Mouse (Mus musculus): Measurements from ENCODE around the gene Chchd1. TPM values are rescaled to one million over a fixed set of nuclear protein-coding genes. Genes with fewer than 3 reads are reported as not detected.

Chchd1 gene
- polyA plus RNA-seq, 1 experiment from 2014 or later: 163 TPM

DNA sequence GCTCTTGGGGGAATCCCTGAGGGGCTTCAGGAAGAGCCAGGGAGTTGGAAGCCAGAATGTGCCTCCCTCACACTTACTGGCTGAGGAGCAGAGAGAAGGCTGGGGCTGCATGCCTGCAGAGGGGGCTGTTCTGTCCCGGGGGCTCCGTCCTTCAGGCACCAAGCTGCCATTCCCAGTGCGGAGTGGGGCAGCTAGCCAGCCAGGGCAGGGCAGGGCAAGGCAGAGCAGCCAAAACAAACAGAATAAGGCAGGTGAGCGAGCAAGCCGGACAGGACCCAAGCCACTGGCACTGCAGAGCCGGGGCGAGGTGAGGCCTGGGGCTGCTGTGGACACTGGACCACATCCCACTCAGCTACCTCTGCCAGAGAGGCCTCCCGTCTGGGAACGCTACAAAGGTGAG, 38.5 kb downstream of the Chchd1 start:
- Histone ChIP-seq H3K9ac (ENCODE audit: low read depth, low read length) (no peak overlapping the region; the same call in 1 of the 2 replicates), H3K4me1 (ENCODE audit: control insufficient read depth, insufficient read depth, low read depth, low read length) (no peaks in the 10 kb centered on the region), H3K27ac (ENCODE audit: low read depth, low read length) (no peak overlapping the region), H3K9me3 (ENCODE audit: control insufficient read depth, low read length) (no peaks in the 10 kb centered on the region), H3K4me2 (ENCODE audit: low read length) (no peak overlapping the region), H3K27me3 (replicated peaks; ENCODE audit: control insufficient read depth, insufficient read depth, low read length) (no peaks in the 10 kb centered on the region), H3K4me3 (ENCODE audit: low read length) (no peak overlapping the region), H3K36me3 (ENCODE audit: control insufficient read depth, insufficient read depth, low read length) (peaks cover 28% of the 10 kb centered on the region)
- WGBS: 91% methylated on average over 9 of the region's 9 CpGs
- ATAC-seq: no peak

DNA sequence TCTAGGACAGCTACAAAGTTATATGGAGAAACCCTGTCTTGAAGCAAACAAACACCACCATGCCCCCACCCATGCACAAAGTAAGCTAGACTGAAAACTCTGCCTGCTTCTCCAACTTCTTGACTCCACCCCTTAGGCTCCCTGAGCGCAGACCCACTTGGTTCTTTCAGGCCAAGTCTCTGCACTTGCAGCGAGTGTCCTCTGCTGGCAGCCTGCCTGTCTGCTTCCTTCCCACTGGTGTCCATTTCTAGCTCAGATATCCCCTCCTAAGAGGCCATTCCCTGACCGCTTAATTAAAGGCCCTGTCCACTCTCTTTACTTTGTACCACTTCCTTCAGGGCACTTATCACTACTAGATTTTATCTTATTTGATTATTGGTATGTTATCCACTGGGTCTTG, 40.8 kb downstream of the Chchd1 start:
- no peak for ATAC-seq
- H3K27ac ChIP-seq (ENCODE audit: low read depth, low read length): no peak overlapping the region
- H3K4me2 ChIP-seq (ENCODE audit: low read length): no peak overlapping the region
- no peaks in the 10 kb centered on the region for H3K4me1 ChIP-seq (ENCODE audit: control insufficient read depth, insufficient read depth, low read depth, low read length)
- H3K27me3 ChIP-seq (replicated peaks; ENCODE audit: control insufficient read depth, insufficient read depth, low read length): no peaks in the 10 kb centered on the region
- H3K4me3 ChIP-seq (ENCODE audit: low read length): no peak overlapping the region
- WGBS: 86% methylated on average over 3 of the region's 3 CpGs
- H3K36me3 ChIP-seq (ENCODE audit: control insufficient read depth, insufficient read depth, low read length): peaks cover 23% of the 10 kb centered on the region
- H3K9me3 ChIP-seq (ENCODE audit: control insufficient read depth, low read length): no peaks in the 10 kb centered on the region
- no peak overlapping the region for H3K9ac ChIP-seq (ENCODE audit: low read depth, low read length)

DNA sequence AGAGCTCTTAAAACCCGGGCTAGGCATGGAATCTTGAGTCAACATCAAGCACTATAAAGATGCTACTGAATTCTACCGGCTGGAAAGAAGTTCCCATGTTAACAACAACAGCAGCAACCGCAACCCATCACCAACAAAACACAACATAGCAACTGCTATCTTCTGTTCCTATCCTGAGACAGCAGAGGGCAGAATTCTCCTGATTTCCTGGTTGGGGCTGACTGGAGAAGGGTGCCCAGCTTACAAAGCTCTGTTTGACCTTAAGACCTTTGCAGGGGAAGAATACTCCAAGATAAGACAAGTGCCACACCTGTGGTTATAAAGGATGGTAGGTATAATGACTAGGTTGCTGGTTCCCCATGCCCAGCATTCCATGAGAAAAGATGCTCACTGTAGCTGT, 44.1 kb downstream of the Chchd1 start:
- no peak overlapping the region for H3K9ac ChIP-seq (ENCODE audit: low read depth, low read length)
- no peaks in the 10 kb centered on the region for H3K4me1 ChIP-seq (ENCODE audit: control insufficient read depth, insufficient read depth, low read depth, low read length)
- no peak overlapping the region for H3K4me2 ChIP-seq (ENCODE audit: low read length)
- no peaks in the 10 kb centered on the region for H3K27me3 ChIP-seq (replicated peaks; ENCODE audit: control insufficient read depth, insufficient read depth, low read length)
- no peaks in the 10 kb centered on the region for H3K9me3 ChIP-seq (ENCODE audit: control insufficient read depth, low read length)
- ATAC-seq: no peak
- WGBS: 94% methylated on average over 3 of the region's 3 CpGs
- H3K27ac ChIP-seq (ENCODE audit: low read depth, low read length): no peak overlapping the region
- H3K4me3 ChIP-seq (ENCODE audit: low read length): no peak overlapping the region
- peaks cover 14% of the 10 kb centered on the region for H3K36me3 ChIP-seq (ENCODE audit: control insufficient read depth, insufficient read depth, low read length)

DNA sequence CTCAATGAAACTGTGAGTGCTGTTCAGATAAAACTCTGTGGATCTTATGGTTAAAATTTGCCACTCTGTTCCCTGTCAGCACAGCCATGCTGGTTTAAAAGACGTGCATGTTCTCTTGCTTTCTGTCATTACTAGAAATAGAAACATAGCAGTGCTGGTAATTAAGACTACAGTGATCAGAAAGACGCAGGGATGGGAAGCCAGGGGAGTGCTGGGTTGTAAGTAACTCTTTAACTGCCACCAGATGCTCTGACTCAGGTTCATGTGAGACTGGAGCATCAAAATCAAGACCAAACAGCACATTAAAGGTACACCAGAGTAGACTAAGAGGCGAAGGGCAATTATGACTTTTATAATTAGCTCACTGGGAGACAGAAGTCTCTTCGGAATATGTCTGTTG, 45.6 kb downstream of the Chchd1 start:
- Histone ChIP-seq H3K9me3 (ENCODE audit: control insufficient read depth, low read length) (no peaks in the 10 kb centered on the region), H3K4me3 (ENCODE audit: low read length) (no peak overlapping the region), H3K27ac (ENCODE audit: low read depth, low read length) (no peak overlapping the region), H3K9ac (ENCODE audit: low read depth, low read length) (no peak overlapping the region), H3K4me1 (ENCODE audit: control insufficient read depth, insufficient read depth, low read depth, low read length) (no peaks in the 10 kb centered on the region), H3K27me3 (replicated peaks; ENCODE audit: control insufficient read depth, insufficient read depth, low read length) (no peaks in the 10 kb centered on the region), H3K4me2 (ENCODE audit: low read length) (no peak overlapping the region), H3K36me3 (ENCODE audit: control insufficient read depth, insufficient read depth, low read length) (peaks cover 10% of the 10 kb centered on the region; the same call in 1 of the 2 replicates)
- WGBS: 72% methylated on average over 4 of the region's 4 CpGs
- ATAC-seq: 0 out of 2 replicates have a peak, but pooled peaks have one; percentile 46

DNA sequence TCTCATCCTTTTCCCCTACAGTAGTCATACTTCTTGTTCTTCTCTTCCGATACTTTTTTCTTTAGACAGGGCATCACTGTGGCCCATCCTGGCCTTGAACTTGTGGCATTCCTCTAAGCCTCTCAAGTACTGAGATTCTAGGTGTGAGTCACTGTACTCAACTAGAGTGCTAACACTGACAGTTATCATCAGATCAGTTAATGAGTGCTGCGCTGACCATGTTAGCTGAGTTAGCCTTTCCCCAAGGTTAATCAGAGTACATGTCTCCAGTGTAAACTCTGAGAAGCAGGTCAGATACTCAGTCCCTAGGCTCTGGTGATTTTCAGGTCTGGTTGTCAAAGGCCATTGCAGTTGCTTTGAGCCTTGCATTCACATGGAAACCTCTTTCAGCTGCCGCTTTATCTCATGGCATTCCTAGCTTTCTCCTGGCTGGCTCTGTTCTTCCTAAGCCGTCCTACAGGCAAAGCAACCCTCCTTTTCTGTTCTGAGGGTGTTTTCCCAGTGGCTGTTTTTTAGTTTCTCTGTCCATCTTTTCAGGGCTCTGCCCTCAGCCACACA, 46.8 kb downstream of the Chchd1 start:
- no peak overlapping the region for H3K4me3 ChIP-seq (ENCODE audit: low read length)
- peaks cover 3% of the 10 kb centered on the region; the same call in 1 of the 2 replicates for H3K36me3 ChIP-seq (ENCODE audit: control insufficient read depth, insufficient read depth, low read length)
- 83% methylated on average over 4 of the region's 4 CpGs for WGBS
- no peaks in the 10 kb centered on the region for H3K27me3 ChIP-seq (replicated peaks; ENCODE audit: control insufficient read depth, insufficient read depth, low read length)
- no peak overlapping the region for H3K27ac ChIP-seq (ENCODE audit: low read depth, low read length)
- no peak for ATAC-seq
- H3K9me3 ChIP-seq (ENCODE audit: control insufficient read depth, low read length): no peaks in the 10 kb centered on the region
- no peaks in the 10 kb centered on the region for H3K4me1 ChIP-seq (ENCODE audit: control insufficient read depth, insufficient read depth, low read depth, low read length)
- H3K9ac ChIP-seq (ENCODE audit: low read depth, low read length): no peak overlapping the region
- no peak overlapping the region for H3K4me2 ChIP-seq (ENCODE audit: low read length)

DNA sequence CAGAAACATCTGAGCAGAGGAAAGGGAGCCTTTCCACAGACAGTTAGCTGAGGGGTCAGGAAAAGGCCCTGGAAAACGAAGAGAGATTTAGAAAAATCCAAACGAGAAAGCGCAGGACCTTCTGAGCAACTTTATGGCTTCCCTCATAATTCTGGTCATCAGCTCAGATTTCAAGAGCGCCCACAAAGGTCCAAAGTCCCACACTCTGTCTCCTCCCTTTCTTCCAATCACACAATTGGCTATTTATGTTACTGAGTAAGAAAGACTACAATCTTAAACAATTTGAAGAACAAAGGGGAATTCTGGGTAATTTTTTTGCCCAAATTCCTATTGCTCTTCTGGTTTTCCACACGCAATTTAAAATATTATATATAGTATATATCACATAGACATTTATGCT, 47.7 kb downstream of the Chchd1 start:
- no peak overlapping the region for H3K4me2 ChIP-seq (ENCODE audit: low read length)
- H3K4me1 ChIP-seq (ENCODE audit: control insufficient read depth, insufficient read depth, low read depth, low read length): no peaks in the 10 kb centered on the region
- H3K27me3 ChIP-seq (replicated peaks; ENCODE audit: control insufficient read depth, insufficient read depth, low read length): no peaks in the 10 kb centered on the region
- peaks cover 6% of the 10 kb centered on the region for H3K36me3 ChIP-seq (ENCODE audit: control insufficient read depth, insufficient read depth, low read length)
- H3K9me3 ChIP-seq (ENCODE audit: control insufficient read depth, low read length): no peaks in the 10 kb centered on the region
- no peak overlapping the region for H3K4me3 ChIP-seq (ENCODE audit: low read length)
- H3K9ac ChIP-seq (ENCODE audit: low read depth, low read length): no peak overlapping the region
- no peak for ATAC-seq
- no peak overlapping the region for H3K27ac ChIP-seq (ENCODE audit: low read depth, low read length)
- 92% methylated on average over 5 of the region's 5 CpGs for WGBS

DNA sequence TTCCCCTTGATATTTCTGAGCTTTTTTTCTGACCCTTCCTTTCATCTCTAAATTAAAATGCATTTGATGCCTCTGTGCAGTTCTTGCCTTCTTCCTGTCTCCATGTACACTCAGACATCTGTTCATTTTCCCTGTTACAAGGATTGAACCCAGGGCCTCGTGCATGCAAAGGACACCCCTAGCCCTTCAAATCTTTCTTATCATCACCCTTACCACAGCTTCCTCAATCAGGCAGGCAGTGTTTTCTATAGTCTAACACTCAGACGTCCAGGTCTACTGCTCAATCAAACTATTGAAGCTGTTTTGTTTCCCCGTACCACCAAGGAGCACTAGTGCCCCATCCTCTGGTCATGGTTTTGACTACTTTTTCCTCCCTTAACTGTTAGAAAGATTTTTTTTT, 51.0 kb downstream of the Chchd1 start:
- ATAC-seq: no peak
- peaks cover 18% of the 10 kb centered on the region for H3K36me3 ChIP-seq (ENCODE audit: control insufficient read depth, insufficient read depth, low read length)

More for the DNA sequence above, 51.0 kb downstream of the Chchd1 start:
- H3K9ac ChIP-seq (ENCODE audit: low read depth, low read length): no peak overlapping the region
- no peak overlapping the region for H3K4me2 ChIP-seq (ENCODE audit: low read length)
- WGBS: 79% methylated on average over 3 of the region's 3 CpGs
- H3K27ac ChIP-seq (ENCODE audit: low read depth, low read length): no peak overlapping the region
- H3K4me1 ChIP-seq (ENCODE audit: control insufficient read depth, insufficient read depth, low read depth, low read length): no peaks in the 10 kb centered on the region
- H3K9me3 ChIP-seq (ENCODE audit: control insufficient read depth, low read length): no peaks in the 10 kb centered on the region
- no peak overlapping the region for H3K4me3 ChIP-seq (ENCODE audit: low read length)
- H3K27me3 ChIP-seq (replicated peaks; ENCODE audit: control insufficient read depth, insufficient read depth, low read length): no peaks in the 10 kb centered on the region

Small RNA genes within 50 kb of the gene (microRNA-seq; reads per million reads assigned to microRNA genes)
- gene Mir6946: 1.9 reads per million

Other genes with a start within 250 kb of the Chchd1 start
- 20.6 and 20.8 TPM in 2 replicates for gene Anxa7, start 222.9 kb upstream of the Chchd1 start, polyA plus RNA-seq (2015; fragmentation: Nextera tagmentation; extraction: Ambion mirVana)
- 0.30 and 0.41 TPM in 2 replicates for gene Mss51, start 206.1 kb upstream of the Chchd1 start, polyA plus RNA-seq (2015; fragmentation: Nextera tagmentation; extraction: Ambion mirVana)
- gene Ppp3cb, start 156.4 kb upstream of the Chchd1 start, polyA plus RNA-seq (2015; fragmentation: Nextera tagmentation; extraction: Ambion mirVana): 67.1 and 87.0 TPM in 2 replicates
- gene Usp54, start 61.9 kb upstream of the Chchd1 start, polyA plus RNA-seq (2015; fragmentation: Nextera tagmentation; extraction: Ambion mirVana): 8.7 and 10.6 TPM in 2 replicates
- 0.15 and 3.7 TPM in 2 replicates for gene Myoz1, start 46.5 kb upstream of the Chchd1 start, polyA plus RNA-seq (2015; fragmentation: Nextera tagmentation; extraction: Ambion mirVana)
- 0.23 and 1.6 TPM in 2 replicates for gene Synpo2l, start 34.7 kb upstream of the Chchd1 start, polyA plus RNA-seq (2015; fragmentation: Nextera tagmentation; extraction: Ambion mirVana)
- 80.6 and 103 TPM in 2 replicates for gene Sec24c, start 28.7 kb upstream of the Chchd1 start, polyA plus RNA-seq (2015; fragmentation: Nextera tagmentation; extraction: Ambion mirVana)
- gene Fut11, start 8.0 kb upstream of the Chchd1 start, polyA plus RNA-seq (2015; fragmentation: Nextera tagmentation; extraction: Ambion mirVana): 29.1 and 30.1 TPM in 2 replicates
- 36.1 and 42.2 TPM in 2 replicates for gene Zswim8, start 4.5 kb downstream of the Chchd1 start, polyA plus RNA-seq (2015; fragmentation: Nextera tagmentation; extraction: Ambion mirVana)
- gene Ndst2, start 31.6 kb downstream of the Chchd1 start, polyA plus RNA-seq (2015; fragmentation: Nextera tagmentation; extraction: Ambion mirVana): 16.7 and 20.8 TPM in 2 replicates
- 214 and 241 TPM in 2 replicates for gene Camk2g, start 91.1 kb downstream of the Chchd1 start, polyA plus RNA-seq (2015; fragmentation: Nextera tagmentation; extraction: Ambion mirVana)
- gene Plau, start 133.7 kb downstream of the Chchd1 start, polyA plus RNA-seq (2015; fragmentation: Nextera tagmentation; extraction: Ambion mirVana): 0.17 and 0.56 TPM in 2 replicates
- 14.8 and 20.6 TPM in 2 replicates for gene Vcl, start 226.4 kb downstream of the Chchd1 start, polyA plus RNA-seq (2015; fragmentation: Nextera tagmentation; extraction: Ambion mirVana)